Mouse (Mus musculus) adrenal gland, postnatal 4 days (tissue): Measurements from ENCODE around the gene Zscan5b. TPM values are rescaled to one million over a fixed set of nuclear protein-coding genes. Genes with fewer than 3 reads are reported as not detected.
A peak's percentile ranks its signal among the peaks of the same experiment; 100 is the strongest.
"Not testable (repeated sequence)": the region's sequence is repeated elsewhere in the genome, so short reads cannot be mapped to it uniquely, and the experiment has no call there.

Experiments used
- DNase-seq, 2 experiments: peaks; one replicate each; pipeline ENCODE4 v3.0.0; 2021 to 2022; ENCODE audit warnings: low spot score in 2 of 2, mixed read lengths in 2 of 2
- long read RNA-seq, 2 experiments: library from polyadenylated mRNA; stranded (forward); transcript quantifications; one replicate each; pipeline ENCODE4 v2.0.0; 2021
- total RNA-seq, 2 experiments: library from RNA; stranded (reverse); gene quantifications; 2 replicates each; pipeline ENCODE4 v1.2.3; 2021

Zscan5b gene
- total RNA-seq, result not detected
- long read RNA-seq, experiment 1, result 0 reads
- long read RNA-seq, experiment 2, result 0 reads

DNA sequence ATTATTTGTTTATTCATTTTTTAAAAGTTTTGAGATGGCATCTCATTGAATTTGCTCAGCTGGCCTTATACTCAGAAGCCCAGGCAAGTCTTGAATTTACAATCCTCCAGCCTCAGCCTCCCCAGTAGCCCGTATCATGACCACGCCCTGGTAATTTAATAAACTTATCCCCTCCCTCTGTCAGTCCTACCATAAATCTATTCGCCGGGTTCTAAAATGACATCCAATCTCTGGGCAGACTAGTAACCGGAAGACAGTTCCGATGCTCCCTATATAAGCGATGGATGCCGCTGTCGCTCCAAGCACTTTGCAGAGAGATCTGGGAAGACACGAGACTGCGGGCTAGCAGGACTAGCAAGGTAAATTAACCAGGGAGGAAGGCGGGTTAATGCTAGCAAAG, at the start of gene Zscan5b:
Gene Zscan5b, plus strand, starts transcription at position 301 of the 400 bp plus-strand sequence.
- no peak for DNase-seq

DNA sequence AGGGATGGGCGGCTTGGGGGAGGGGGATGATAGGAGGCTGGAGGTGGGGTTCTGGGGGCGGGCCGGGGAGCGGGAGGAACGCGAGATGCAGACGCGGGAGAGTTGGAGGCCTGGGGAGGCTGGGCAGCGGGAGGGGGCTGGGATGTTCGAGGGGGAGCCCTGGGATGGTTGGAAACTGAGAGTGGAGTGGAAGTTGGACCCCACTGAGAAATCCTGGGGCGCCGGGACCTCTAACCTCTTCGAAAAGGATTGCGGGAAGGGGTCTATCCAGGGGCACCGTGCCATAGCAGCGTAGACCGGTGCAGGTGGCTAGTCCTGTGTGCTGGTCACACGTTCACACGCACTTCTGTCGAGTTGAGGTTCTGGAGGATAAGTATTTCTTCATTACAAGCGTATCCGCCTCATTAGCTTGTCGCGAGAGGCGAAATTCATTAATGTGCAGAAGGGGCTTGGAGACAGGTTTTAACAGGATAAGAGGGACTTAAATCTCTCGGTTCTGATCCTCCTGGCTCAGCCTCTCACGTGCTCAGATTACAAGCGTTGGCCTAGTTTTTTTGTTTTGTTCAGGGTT, 49.3 kb upstream of the Zscan5b start:
- DNase-seq, result peak in 1 of 2 experiments; percentile 25

DNA sequence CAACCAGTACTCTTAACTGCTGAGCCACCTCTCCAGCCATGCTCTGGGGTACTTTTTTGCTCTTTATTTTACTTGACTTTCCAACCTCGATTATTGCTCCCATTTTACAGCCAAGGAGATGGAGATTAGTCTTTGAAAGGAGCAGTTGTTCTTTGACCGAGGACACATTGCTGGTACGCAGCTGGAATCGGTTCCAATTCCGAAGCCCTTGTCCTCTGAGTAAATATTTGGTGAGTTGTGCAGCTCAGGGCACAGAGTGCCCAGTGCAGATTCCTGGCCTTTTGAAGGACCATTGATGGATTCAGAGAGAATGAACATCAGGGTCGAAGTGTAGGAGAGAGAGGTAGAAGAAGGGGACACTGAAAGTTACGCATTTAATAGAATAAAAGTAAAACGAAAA, 48.2 kb upstream of the Zscan5b start:
- no peak for DNase-seq

DNA sequence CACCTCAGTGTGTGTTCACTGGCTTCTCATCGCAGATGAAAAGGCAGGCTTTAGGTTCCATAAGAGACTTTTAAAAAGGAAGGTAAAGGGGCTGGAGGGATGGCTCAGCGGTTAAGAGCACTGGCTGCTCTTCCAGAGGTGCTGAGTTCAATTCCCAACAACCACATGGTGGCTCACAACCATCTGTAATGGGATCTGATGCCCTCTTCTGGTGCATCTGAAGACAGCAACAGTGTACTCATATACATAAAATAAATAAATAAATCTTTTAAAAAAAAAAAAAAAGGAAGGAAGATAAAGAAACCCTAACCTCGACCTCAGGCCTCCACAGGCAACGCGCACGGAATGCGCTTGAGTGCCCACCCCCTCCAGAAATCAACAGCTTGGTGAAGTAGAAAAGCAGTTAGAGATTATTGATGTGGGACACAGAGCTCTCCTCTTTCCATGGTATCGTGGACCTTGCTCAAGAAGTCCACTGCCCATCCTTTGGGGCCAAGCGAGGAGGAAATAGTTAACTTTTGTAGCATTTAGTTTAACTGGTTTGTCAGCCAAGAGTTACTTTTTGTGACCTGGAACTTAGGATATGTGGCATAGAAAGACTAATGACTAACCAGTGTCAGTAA, 47.6 kb upstream of the Zscan5b start:
- DNase-seq, result not testable (repeated sequence)

DNA sequence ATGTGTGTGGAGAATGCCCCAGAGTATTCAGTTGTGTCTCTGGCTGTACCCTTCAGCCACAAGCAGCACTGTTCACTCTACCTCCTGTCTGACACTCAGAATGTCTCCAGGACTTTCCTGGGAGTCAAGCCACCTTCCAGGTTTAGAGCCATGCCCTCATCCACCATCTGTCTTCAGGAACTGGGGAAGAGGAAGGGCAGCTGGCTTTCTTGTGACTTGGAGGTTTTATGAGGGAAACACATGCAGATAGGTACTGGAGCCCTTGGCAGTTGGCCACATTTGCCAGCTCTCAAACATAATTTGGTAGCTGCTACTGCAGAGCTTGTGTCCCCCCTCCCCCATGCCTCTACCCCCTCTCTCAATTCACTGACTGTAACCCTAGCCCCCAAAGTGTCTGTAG, 43.1 kb upstream of the Zscan5b start:
- no peak for DNase-seq

DNA sequence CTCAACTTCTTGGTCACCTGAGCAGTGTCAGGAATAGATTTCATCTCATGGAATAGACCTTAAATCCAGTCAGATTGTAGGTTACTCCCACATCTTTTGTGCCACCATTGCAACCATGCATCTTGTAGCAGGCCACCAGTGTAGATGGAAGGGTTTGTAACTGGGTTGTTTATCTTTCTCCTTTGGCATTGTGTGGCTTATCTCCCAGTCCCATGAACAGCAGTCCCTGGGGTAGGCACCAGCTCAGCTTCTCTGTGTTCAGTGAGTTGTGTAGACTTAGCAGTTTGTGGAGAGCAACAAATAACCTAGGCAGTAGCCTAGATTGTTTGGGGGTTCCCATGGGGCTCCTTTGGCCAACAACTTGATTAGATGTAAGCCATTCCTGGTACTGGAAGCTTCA, 39.2 kb upstream of the Zscan5b start:
- DNase-seq, result no peak

DNA sequence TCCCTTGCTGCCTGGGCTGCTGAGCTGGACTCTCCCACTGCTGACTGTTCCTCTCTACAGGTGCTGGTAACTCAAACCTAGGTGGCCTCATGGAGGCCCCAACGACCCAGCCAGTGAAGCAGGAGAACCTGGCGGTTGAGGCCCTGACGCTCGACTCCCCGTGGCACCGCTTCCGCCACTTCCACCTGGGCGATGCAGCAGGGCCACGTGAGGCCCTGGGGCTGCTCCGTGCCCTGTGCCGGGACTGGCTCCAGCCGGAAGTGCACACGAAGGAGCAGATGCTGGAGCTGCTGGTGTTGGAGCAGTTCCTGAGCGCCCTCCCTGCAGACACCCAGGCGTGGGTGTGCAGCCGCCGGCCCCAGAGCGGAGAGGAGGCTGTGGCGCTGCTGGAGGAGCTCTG, 38.3 kb upstream of the Zscan5b start:
- no peak for DNase-seq

DNA sequence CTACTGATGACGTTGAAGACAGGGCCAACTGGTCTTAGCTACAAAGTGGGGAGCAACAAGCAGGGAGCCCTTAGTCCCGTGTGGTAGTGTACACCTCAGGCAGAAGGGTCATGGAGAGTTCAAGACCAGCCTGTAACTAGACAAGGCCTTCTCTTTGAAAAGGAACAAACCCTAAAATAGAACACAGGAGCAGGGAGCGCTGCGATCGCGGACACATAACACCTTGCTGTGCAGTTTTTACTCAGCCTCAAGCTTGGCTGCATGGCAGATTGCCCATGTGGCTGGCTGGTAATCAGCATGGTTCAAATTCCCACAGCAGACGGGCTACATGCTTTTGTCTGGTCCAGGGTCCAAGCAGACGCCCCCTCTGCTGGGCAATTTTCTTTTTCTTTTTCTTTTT, 37.6 kb upstream of the Zscan5b start:
- DNase-seq, result no peak

DNA sequence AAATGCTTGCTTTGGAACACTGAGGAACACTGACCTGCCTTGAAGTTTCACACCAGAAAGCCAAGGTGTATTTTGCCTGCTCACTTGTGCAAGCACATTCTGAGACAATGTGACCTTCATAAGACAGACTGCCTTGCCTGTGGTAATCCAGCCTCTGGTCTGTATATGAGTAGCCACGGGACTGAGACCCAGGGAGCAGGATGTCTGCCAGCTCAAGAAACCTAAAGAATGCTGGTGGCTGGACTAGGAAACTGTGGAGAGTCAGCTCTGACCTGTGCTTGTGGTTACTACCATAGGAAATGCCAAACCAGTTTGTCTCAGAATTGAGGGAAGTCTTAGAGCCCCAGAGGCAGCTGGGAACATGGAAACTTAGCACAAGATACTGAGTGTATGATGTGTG, 36.7 kb upstream of the Zscan5b start:
- no peak for DNase-seq

DNA sequence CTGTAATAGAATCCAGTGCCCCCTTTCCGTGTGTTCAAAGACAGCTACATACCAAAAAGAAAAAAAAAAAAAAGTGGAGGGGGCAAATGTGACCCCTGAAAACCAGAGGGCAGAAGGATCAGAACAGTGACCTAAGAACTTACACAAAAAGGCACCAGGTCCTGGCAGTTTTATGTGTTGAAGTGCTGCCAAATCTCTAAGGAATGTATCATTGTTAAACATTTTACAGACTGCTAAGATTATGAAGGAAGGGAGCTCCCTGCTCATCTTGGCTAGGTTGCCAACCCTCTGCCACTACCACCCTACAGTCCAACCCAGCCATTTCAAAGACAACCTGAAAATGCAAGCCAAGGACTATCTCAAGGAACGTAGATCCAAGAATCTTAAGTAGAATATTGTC, 35.9 kb upstream of the Zscan5b start:
- no peak for DNase-seq

DNA sequence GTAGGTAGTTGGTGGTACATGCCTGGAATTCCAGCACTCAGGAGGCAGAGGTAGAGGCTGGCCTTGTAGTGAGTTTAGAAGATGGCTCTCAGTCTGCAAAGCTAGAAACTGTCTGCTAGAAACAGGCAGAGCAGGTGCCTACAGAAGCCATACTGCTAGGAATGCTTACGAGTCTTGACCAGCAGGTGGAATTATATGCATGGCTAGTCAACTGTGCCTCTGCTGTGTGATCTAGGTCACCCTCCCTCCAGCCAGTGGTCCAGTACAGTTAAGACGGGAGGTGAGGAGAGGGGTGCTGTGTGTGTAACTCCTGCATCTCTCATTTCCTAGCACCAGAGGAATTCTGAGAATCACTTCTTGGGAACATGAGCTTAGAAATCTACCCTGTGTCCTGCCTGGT, 35.3 kb upstream of the Zscan5b start:
- DNase-seq, result no peak

DNA sequence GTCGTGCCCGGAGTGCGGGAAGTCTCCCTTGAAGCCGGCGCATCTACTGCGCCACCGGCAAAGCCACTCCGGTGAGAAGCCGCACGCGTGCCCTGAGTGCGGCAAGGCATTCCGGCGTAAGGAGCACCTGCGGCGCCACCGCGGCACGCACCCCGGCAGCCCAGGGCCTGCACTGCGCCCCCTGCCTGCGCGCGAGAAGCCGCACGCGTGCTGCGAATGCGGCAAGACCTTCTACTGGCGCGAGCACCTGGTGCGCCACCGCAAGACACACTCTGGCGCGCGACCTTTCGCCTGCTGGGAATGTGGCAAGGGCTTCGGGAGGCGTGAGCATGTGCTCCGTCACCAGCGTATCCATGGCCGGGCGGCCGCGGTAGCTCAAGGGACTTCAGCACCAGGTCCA, 32.5 kb upstream of the Zscan5b start:
- DNase-seq, result no peak

DNA sequence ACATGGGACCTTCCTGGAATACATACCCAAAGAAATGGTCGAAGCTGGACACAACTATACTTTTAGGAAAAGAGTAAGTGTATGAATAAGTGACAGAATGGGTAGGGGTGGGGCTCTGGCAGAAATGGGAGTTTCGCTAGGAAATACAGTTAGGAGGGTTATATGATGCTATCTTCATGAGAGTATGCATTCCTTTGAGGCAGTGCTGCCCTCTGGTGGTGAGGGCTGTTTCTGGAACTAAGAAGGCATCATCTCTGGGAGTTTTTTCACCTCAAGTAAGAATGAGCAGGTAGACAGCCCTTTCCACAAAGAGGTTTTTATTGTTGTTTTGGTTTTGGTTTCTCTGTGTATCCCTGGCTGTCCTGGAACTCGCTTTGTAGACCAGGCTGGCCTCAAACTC, 30.7 kb upstream of the Zscan5b start:
- peak; percentile 49 to 61 for DNase-seq

DNA sequence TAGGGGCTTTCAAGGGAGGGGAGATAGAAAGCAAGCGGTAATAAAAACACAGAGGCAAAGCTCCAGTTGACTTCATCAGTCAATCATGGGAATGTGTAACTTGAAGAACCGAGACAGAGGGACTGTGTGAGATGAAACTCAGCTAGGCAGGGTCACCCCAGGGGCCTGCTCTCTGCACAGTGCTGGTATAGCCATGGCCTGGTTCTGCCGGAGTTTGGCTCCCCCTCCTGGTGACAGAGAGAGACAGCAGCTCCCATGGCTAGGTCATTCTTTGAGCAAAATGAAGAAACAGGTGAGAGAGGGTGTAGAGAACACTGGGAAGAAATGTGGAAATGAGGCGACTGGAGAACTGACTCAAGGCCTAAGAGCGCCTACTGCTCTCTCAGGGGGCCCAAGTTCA, 27.9 kb upstream of the Zscan5b start:
- DNase-seq, result peak; percentile 20 to 50

DNA sequence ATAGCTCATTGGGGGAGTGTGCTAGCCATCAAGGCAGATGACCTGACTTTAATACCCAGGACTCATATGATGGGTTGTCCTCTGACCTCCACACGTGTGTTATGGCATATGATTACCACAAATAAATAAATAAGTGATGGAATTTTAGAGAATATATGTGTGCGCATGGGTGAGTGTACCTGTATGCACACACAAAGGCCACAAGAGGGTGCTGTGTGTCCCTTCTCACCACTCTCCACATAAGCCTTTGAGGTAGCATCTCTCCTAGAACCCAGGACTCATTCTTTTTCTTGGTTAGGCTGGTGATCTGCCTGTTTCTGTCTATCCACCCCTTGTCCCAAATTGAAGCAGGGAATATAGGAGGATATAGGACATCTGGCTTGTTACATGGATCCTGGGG, 26.3 kb upstream of the Zscan5b start:
- DNase-seq, result no peak

DNA sequence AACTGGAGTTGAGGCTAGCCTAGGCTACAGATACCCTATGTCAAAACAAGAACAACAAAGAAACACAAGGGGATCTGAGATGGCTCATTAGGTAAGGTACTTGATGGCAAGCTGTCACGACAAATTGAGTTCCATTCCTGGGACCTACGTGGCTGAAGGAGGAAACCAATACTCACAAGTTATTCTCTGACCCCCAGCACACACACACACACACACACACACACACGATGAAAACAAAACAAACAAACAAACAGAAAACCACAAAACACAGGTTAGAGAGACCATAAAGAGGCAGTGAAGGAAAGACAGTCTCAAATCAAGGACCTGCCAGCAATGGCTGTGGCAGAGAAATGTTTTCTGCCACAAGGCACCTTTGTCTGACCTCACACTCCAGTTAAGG, 25.3 kb upstream of the Zscan5b start, which contains the start of gene Galp:
Gene Galp, plus strand, starts transcription at position 301 of the 400 bp plus-strand sequence.
- DNase-seq, result no peak

DNA sequence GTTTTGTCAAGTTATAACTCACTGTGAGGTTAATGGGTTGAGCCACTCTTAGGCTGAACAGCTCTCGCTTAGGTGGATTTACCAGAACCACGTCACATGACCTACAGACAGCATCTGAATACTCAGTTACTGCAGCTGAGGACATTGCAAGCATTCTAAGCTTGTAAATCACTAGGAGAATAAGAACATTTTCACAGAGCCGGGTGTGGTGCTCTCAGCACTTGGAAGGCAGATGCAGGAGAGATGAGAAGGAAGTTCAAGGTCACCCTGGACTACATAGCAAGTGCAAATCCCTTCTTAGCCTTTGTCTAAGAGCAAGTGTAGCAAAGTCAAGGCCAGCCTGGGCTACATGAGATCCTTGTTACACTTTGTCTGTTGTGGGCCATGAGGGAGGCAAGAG, 17.9 kb upstream of the Zscan5b start:
- no peak for DNase-seq

DNA sequence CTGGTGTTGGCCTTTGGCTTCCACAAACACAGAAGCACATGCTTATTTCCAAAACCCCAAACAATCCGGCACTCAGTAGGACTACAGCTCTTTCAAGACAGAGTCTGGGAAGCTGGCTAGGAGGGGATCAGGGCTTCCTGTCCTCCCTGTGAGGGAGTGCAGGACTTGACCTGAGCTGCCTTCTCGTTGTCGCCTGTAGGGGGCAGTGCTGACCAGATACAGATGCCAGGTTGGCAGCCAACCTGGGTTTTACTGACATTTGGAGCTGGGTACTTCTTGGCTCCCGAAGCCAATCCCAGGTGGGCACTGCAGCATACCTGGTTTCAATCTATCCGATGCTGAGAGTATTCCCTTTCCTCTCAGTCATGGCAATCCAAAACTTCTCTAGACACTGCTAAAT, 8.9 kb upstream of the Zscan5b start:
- no peak for DNase-seq

DNA sequence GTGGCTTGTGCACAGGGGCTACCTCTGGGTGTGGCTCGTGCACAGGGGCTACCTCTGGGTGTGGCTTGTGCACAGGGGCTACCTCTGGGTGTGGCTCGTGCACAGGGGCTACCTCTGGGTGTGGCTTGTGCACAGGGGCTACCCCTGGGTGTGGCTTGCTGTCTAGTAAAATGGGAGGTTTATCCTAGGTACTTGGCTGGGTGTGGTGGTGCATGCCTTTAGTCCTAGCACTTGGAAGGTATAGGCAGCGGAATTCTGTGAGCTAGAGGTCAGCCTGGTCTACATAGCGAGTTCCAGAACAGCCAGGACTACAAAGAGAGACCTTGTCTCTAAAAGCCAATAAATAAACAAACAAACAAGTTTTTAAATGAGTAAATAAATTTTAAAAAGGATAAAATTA, 7.4 kb upstream of the Zscan5b start:
- DNase-seq, result not testable (repeated sequence)

DNA sequence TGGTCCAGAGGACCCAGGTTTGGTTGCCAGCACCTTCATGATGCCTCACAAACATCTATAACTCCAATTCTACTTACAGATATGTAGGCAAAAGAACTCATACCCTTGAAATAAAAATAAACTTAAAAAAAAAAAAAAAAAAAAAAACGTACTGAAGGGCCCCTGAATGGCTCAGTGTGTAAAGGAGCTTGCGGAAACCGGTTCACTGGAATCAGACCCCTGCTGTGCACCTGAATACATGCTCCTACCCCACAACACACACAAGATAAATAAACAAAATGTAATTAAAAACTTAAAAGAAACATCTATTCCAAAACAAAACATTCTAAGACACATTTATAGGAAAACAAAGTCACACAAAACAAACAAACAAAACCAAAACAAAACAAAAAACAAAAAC, 1.9 kb upstream of the Zscan5b start:
- no peak for DNase-seq

DNA sequence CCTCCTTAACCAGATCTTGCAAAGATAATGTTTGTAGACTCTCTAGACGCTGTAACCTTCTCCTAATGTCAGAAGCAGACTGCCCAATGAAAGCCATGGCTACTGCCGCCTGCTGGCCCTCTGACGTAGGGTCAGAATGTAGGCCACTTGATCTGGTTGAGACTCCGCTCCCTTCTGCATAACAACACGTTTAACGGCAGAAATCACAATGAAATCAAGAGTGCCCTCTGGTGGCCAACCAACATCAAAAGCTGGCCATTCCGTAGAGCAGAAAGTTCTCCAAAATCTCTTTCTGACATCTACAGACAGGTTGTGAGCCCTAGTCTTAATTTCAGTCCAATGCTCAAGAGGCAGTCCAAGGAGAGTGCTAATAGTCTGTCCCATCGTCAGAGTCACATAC, 6.4 kb downstream of the Zscan5b start:
- not testable (repeated sequence) for DNase-seq

DNA sequence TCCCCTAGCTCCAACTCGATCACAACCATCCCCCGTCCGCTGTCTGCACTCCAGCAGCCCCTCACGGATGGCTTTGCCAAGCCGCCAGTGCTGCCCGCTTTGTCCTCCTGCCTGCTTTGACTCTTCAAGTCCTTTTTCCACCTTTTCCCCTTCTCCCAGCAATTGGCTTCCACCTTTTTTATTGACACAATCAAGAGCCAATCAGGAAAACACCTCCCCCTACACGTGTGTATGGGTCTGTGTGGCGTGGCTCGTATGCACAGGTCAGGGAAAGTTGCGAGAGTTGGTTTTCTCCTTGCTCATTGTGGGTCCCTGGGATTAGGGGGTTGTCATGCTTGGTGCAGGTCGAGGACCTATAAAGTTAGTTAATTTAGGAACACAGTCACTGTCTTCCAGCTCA, 17.7 kb downstream of the Zscan5b start:
- DNase-seq, result no peak

DNA sequence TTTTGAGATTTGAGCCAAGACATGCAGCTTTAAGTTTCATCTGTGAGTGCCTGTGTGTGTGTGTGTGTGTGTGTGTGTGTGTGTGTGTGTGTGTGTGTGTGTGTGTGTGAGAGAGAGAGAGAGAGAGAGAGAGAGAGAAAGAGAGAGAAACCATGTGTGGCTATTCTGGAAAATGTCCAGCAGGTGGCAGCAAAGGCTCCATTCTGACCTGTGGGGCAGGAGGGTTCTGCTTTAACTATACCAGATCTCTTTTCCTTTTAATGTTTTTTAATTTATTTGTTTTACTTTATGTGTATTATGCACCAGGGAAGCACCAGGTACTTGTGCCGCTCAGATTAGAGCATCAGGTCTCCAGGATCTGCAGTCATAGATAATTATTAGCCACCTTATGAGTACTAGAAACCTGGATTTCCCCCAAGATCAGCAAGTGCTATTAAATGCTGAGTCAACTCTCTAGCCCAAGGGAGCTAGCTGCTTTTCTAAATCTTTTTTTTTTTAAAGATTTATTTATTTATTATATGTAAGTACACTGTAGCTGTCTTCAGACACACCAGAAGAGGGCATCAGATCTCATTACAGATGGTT, 18.9 kb downstream of the Zscan5b start:
- DNase-seq, result peak in 1 of 2 experiments; percentile 7
